Mouse (Mus musculus) lung, postnatal 4 days (tissue): Measurements from ENCODE around the gene Gm10037.
"Not testable (repeated sequence)": the region's sequence is repeated elsewhere in the genome, so short reads cannot be mapped to it uniquely, and the experiment has no call there.

ENCODE experiments used
- DNase-seq, 2 experiments: peaks; one replicate each; pipeline ENCODE4 v3.0.0; 2021

Gm10037 gene

DNA sequence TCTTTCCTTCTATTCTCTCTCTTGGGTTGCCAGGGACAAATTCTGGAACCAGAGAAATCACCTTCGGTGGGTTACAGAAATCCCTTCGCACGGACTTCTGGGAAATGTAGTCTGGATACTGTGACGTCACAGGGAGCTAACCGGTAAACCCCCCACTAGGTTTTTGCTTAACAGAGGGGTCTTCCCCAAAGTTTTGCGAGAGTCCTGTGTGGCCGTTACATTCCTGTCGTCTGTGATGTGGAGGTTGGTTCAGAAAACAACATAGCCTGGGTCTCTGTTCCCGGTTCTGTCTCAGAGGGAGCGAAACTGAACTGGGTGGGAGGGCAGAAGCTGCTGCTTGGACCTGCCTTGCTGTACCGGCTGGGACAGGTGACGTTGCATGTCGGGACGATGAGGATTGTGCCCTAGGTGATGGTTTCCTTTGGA is at the start of gene Gm10037:
Gene Gm10037 (plus strand): TSS at position 196 of the 426 bp plus-strand sequence.
- DNase-seq = peak; percentile 22 to 60

- no peak for DNase-seq
Measured at GRCm38 (mm10) chr13:67791921-67792455, 38.9 kb upstream of the Gm10037 start.

- DNase-seq = no peak
Measured at GRCm38 (mm10) chr13:67798618-67799017, 32.3 kb upstream of the Gm10037 start.

DNA sequence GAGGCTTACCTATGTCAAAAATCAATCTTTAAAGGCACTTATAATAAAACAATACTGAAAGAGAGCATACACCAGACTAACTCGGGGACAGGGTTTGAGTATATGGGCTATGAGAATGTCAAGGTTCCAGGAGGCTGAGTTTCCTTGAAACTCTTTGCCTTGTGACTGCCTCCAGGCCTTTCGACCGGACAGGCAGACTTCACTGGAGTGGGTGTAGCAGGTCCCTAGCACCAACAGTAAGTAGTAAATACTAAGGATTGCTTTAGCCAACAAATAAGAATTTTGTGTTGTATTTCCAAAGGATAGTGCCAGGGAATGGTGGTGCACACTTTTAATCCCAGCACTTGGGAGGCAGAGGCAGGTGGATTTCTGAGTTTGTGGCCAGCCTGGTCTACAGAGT is 31.8 kb upstream of the Gm10037 start:
- DNase-seq = not testable (repeated sequence)

DNA sequence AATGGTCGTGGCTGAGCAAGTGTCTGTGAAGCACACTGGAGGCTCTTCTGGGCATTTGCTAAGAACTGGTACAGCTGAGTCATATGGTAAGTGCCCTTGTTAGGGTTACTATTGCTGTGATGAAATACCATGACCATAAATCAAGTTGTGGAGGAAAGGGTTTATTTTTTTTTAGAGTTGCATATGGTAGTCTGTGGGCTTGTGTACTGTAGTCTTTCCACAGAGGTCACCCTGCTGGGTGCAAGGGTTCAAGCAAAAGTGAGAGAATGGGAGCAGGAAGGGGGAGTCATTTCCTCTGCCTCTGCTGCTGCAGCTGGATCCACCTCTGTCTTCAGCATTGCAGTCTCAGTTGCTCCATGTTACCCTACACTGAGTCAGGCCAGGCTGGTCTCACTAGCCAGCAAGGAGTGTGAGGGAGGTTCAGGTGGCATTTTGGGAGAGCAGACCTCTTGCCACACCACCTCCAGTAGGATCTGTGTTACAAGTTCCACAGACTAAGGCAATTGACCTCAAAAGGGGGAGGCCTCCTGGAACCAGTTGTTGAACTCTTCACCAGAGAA is 19.2 kb upstream of the Gm10037 start:
- DNase-seq = no peak

DNA sequence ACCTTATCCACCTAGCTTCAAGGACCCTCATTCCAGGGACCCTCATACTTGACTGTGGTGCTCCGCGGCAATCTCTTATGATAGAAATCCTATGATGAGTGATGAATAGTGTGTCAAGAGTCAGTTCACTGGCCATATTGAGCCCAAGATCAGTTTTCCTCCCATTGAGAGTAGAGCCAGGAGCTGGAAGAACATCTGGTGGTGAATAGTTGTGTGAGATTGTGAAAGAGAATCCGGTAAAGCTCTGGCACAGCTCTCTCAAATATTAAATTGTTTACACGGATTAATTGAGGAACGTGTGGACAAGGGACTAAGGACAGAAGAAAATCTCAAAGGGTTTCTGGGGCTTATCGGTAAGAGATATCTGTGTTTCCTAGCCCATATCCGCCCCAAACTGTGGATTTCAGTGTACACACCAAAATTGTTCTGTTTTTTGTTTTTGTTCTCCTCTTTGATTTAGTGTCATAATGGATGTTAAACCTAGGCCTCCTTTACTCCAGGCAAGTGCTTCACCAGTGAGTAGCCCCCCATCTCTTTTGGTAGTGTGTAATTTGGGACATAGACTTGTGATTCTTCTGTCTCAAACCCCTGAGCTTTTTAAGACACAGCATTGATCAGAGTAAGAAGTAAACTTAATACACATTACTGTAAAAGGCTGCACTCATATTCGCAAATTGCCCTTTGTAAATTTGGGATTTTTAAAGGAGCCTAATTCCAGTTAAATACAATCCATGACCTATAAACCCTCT is 17.8 kb upstream of the Gm10037 start:
- no peak for DNase-seq

GRCm38 (mm10) chr13:67813710-67814660 is 16.9 kb upstream of the Gm10037 start, which contains the start of gene Zfp273:
Gene Zfp273 (plus strand): TSS chr13:67813740.
- DNase-seq = peak; percentile 77 to 80

GRCm38 (mm10) chr13:67818636-67819035 is 12.3 kb upstream of the Gm10037 start:
- no peak for DNase-seq

- DNase-seq = not testable (repeated sequence)
Measured at GRCm38 (mm10) chr13:67833137-67833536, 2.2 kb downstream of the Gm10037 start.

GRCm38 (mm10) chr13:67843775-67844118 is 12.8 kb downstream of the Gm10037 start:
- DNase-seq = no peak

DNA sequence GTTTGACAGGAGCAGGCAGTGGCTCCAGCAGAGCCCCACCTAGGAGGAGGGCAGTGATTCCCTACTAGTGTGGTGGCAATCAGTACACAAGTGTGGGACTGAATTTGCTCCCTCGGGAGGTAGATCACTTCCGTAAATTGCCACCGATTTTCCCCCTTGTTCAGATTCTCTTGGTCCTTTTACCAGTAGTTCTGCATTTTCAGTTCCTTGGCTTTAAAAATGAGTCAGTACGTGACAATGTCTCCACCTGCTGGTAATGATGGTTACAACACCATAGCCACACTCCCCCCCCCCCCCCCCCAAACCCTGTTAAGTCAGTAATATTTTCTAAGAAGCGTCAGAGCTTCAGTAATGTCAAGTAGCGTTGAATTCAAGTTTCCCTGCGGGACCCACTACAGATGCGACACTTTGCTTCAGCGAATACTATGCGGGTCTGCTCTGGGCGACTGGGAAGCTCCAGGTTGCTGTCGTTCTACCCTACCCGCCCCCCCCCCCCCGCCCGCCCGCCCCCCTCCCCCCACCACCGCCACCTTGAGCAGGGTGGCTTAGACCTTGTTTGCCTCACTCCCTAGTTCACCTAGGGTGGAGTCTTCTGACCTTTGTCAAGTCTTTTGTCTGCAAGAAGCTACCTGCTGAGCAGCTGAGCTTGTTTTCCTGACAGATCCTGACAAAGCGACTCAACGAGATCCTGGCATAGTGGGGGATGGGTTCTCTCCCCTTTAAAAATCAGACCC is 13.4 kb downstream of the Gm10037 start:
- peak in 1 of 2 experiments; percentile 70 for DNase-seq

DNA sequence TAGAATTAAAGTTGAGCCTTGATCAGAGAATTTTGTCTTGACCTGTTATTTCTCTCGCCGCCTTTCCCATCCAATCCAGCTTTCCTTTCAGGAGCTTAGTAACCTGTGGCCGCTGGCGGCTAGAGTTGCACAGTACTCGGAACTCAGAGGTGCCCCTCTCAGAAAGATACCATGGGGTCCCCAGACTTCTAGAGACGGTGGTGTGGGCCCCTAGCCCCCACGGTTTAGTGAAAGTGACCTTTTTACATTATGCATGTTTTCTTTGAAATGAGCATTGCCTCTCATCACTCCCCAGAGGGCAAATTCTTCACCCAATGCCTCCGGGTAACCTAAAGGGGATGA is 13.9 kb downstream of the Gm10037 start:
- no peak for DNase-seq

DNA sequence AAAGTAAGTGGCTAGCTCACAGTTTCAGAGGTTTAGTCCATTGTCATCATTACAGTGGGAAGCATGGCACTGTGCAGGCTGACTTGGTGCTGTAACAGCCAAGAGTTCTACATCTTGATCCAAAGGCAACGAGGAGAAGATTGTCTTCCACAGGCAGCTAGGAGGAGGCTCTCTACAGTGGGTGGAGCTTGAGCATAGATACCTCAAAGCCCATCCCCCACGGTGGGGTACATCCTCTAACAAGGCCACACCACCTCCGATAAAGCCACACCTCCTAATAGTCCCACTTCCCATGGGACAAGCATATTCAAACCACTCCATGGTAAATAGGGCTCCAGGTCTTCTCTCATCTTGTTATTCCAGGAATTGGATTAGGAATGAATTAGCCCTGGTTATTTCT is 19.5 kb downstream of the Gm10037 start:
- DNase-seq = no peak

GRCm38 (mm10) chr13:67853130-67853529 is 22.2 kb downstream of the Gm10037 start:
- no peak for DNase-seq

DNA sequence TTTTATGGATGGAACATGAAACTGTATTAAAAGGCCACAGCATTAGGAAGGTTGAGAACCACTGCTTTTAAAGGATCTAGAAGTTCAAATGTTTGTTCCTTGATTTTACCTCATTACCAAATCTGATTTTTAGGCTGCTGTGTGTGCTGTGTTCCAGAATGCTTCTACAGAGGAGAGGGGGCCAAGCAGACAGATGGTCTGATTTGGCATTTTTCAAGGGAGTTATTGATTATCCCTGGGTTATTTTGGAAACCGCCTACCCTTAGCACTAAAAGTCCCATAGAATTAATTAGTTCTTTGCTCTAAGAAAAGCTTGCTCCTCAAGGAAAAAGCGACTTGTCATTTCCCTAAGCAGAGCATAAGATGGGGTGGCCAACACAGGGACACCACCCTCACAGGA is 23.1 kb downstream of the Gm10037 start:
- no peak for DNase-seq

DNA sequence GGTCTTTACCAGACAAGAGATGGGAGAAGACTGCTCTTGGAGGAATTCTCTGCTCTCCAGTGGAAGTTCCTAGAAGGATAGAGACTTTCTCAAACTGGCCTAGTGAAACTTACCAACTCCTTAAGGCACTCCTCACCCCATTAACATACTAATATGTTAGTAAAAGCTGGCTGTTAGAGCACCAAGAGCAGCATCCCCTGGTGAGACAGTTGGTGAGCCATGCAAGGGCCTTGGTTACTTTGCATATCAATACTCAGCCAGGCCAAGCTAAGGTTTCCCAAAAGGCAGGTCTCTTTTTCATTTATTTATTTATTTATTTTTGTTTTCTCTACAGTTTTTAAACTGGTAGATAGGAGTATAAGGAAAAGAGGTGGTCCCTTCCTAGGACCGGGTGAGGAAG is 26.4 kb downstream of the Gm10037 start:
- DNase-seq = no peak

GRCm38 (mm10) chr13:67862508-67862907 is 31.6 kb downstream of the Gm10037 start:
- no peak for DNase-seq

DNA sequence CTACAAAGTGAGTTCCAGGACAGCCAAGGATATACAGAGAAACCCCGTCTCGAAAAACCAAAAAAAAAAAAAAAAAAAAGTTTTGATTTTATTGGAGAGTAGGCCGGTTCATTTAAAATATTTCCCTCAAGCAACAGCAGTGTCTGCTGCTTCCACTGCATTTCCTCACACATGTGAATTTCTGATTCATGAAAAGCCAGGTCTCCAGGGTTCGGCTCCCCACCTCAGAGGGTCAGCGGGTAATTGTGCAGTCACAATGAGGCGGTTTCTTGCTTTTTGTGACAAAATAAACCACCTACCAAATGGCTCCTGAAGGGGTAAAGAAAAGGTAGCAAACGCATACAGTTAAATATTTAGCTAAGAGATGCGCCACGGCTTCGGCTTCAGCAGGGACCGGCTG is 32.1 kb downstream of the Gm10037 start, which contains the start of gene BC048507:
Gene BC048507 (plus strand): TSS at position 301 of the 400 bp plus-strand sequence.
- no peak for DNase-seq

DNA sequence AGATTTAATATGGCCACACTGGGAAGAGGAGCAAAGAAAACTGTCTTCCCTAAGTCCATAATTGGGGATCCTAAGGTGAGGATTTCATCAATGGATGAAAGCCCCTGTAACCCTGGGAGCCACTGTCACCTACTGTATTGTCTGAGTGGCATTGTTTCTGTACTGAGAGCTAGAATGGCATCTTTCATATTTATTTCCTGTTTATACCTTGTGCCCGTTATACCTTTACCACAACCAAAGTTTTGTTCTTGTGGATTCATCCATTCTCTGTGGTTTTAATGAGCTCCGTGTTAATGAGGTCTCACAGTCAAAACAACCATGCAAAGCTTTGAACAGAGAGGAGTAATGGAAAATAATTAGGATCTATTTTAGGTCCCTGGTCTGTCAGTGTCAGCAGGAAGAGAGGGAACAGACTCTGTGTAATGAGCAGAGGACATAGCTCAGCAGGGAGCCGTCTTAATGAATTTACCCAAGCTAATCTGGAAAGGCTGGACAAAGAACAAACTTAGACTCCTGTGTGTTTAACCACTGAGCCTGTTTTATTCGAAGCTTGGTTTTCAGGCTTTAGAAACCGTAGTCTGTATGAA is 34.0 kb downstream of the Gm10037 start:
- DNase-seq = no peak

DNA sequence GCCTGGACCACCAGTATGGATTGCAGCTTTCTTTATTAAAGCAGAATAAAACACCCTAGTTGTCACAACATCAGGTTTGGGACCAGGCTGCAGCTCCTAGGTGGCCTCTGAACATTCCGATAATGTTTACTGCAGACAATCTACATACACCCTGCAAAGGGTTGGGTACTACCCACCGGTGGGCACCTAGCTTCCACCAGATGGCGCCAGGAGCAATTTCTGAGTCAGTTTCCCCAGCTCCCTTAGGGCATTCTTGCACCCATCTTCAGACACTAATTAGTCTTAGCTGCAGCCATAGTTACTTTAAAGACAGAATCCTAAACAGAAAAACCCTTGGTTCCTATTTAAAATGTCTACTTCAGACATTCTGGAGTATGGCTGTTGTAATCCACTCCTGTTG is 37.0 kb downstream of the Gm10037 start:
- DNase-seq = no peak

- not testable (repeated sequence) for DNase-seq
Measured at GRCm38 (mm10) chr13:67876049-67876698, 45.3 kb downstream of the Gm10037 start.
